ENCODE assay signal across 10 mouse cellular contexts in genomic region chr2:147362316-147362715, GRCm38 (mm10). TPM values are rescaled to one million over a fixed set of nuclear protein-coding genes. Genes with fewer than 3 reads are reported as not detected.
DNase-seq lines count a peak whose midpoint lies in the region; ATAC-seq and TF ChIP-seq lines count a peak whose summit lies in the region.
"Had no signal": no experiment of that assay in that cellular context is flagged by ENCODE, and none has a peak within 500 bp of the region (broad histone marks: within the 10 kb centered on the region; RNA-seq: fewer than 3 reads in every experiment).

No protein-coding gene starts in this region.

- intact Hi-C loops in gastrocnemius, postnatal 36 days (cut with DNase I), result no loop called here

- peak overlapping the region in 1 of 2 experiments; percentile 9; a peak in 1 of 4 replicates for H3K4me3 ChIP-seq in heart, embryonic 14.5 days (ENCODE audit: control insufficient read depth in 1 of 2, insufficient read depth in 1 of 2, low read depth in 1 of 2, low read length in 2 of 2)
- peak overlapping the region; percentile 25 for H3K4me3 ChIP-seq in limb, embryonic 14.5 days (replicated peaks; ENCODE audit: low read length)
- peak overlapping the region; percentile 23; the same call in 1 of the 2 replicates for H3K4me3 ChIP-seq in neural tube, embryonic 15.5 days (replicated peaks)
- H3K4me3 ChIP-seq: hindbrain, embryonic 15.5 days had no signal

- H3K9ac ChIP-seq in heart, embryonic 14.5 days (ENCODE audit: low read length), result no peak overlapping the region
- no peak overlapping the region for H3K9ac ChIP-seq in limb, embryonic 14.5 days (ENCODE audit: low read depth, low read length, severe bottlenecking)
- no peak overlapping the region for H3K9ac ChIP-seq in neural tube, embryonic 15.5 days (replicated peaks)
- H3K9ac ChIP-seq: hindbrain, embryonic 15.5 days had no signal

- peaks cover 99% of the 10 kb centered on the region for H3K27me3 ChIP-seq in heart, embryonic 14.5 days (ENCODE audit: control insufficient read depth, insufficient read depth, low read length)
- H3K27me3 ChIP-seq in limb, embryonic 14.5 days (ENCODE audit: control insufficient read depth, insufficient read depth, low read length), result peaks cover 97% of the 10 kb centered on the region
- H3K27me3 ChIP-seq in neural tube, embryonic 15.5 days (replicated peaks), result peaks cover 97% of the 10 kb centered on the region

- H3K4me1 ChIP-seq in heart, embryonic 14.5 days (ENCODE audit: control insufficient read depth in 2 of 2, insufficient read depth in 2 of 2, low read length in 2 of 2), result 0 out of 4 replicates have a peak, but pooled peaks cover 0 to 4% of the 10 kb centered on the region in 2 experiments
- no peaks in the 10 kb centered on the region for H3K4me1 ChIP-seq in limb, embryonic 14.5 days (ENCODE audit: control insufficient read depth, insufficient read depth, low read length)
- H3K4me1 ChIP-seq in neural tube, embryonic 15.5 days, result peaks cover 14% of the 10 kb centered on the region

- WGBS in heart, embryonic 14.5 days, result 1% methylated on average over 18 of the region's 18 CpGs
- 1% methylated on average over 18 of the region's 18 CpGs for WGBS in limb, embryonic 14.5 days
- under 1% methylated on average over 18 of the region's 18 CpGs for WGBS in neural tube, embryonic 15.5 days

- H3K9me3 ChIP-seq in heart, embryonic 14.5 days (ENCODE audit: control insufficient read depth, low read length), result no peaks in the 10 kb centered on the region
- H3K9me3 ChIP-seq in limb, embryonic 14.5 days (ENCODE audit: control insufficient read depth, low read length), result no peaks in the 10 kb centered on the region
- H3K9me3 ChIP-seq in neural tube, embryonic 15.5 days (replicated peaks), result no peaks in the 10 kb centered on the region
- H3K9me3 ChIP-seq: hindbrain, embryonic 15.5 days had no signal

- no peaks in the 10 kb centered on the region for H3K36me3 ChIP-seq in heart, embryonic 14.5 days (ENCODE audit: control insufficient read depth, insufficient read depth, low read length)
- H3K36me3 ChIP-seq in limb, embryonic 14.5 days (ENCODE audit: control insufficient read depth, insufficient read depth, low read length), result no peaks in the 10 kb centered on the region
- H3K36me3 ChIP-seq in neural tube, embryonic 15.5 days, result no peaks in the 10 kb centered on the region
- H3K36me3 ChIP-seq: hindbrain, embryonic 15.5 days had no signal

- H3K4me2 ChIP-seq in heart, embryonic 14.5 days (ENCODE audit: low read length), result peak overlapping the region; percentile 27
- H3K4me2 ChIP-seq in limb, embryonic 14.5 days (replicated peaks; ENCODE audit: low read depth, low read length, severe bottlenecking), result peak overlapping the region; percentile 28
- H3K4me2 ChIP-seq in neural tube, embryonic 15.5 days, result no peak overlapping the region
- H3K4me2 ChIP-seq: hindbrain, embryonic 15.5 days had no signal

- no peak for ATAC-seq in heart, embryonic 14.5 days (ENCODE audit: insufficient number of reproducible peaks, insufficient read depth, low FRiP score, low read depth)
- peak; percentile 54 for ATAC-seq in limb, embryonic 14.5 days (ENCODE audit: low FRiP score, low read depth)
- ATAC-seq in neural tube, embryonic 15.5 days (ENCODE audit: low FRiP score), result peak; percentile 53; the same call in 1 of the 2 replicates

- no peak for TF ChIP-seq POLR2A in limb, embryonic 14.5 days (IDR thresholded peaks at IDR 0.05; ENCODE audit: borderline replicate concordance, extremely low read depth, insufficient read depth, insufficient read length)

- H3K27ac ChIP-seq in heart, embryonic 14.5 days (replicated peaks in 1 of 2; ENCODE audit: control insufficient read depth in 1 of 2, insufficient read depth in 1 of 2, low read depth in 2 of 2, low read length in 2 of 2), result no peak overlapping the region
- no peak overlapping the region for H3K27ac ChIP-seq in limb, embryonic 14.5 days (replicated peaks; ENCODE audit: low read depth, low read length)
- H3K27ac ChIP-seq in neural tube, embryonic 15.5 days (replicated peaks), result no peak overlapping the region
- H3K27ac ChIP-seq: hindbrain, embryonic 15.5 days had no signal

- DNase-seq in gastrocnemius, postnatal 4 days (ENCODE audit: low spot score in 2 of 2), result peak; percentile 47 to 68
- DNase-seq in gastrocnemius, postnatal 36 days, result no peak
- DNase-seq in R1 (ENCODE audit: low read depth, low spot score), result peak; percentile 78
- DNase-seq in limb, embryonic 14.5 days (ENCODE audit: low spot score), result peak; percentile 51
- DNase-seq in cerebellum, postnatal 25 days, result no peak
- DNase-seq in spleen, adult 18-20 months, result no peak

RNA-seq across cellular contexts. Expression of gene Pax1, which starts 0.6 kb away (rescaled TPM):
- under 1 TPM; 0.39 to 0.49 TPM for total RNA-seq in gastrocnemius, postnatal 4 days (2021)
- total RNA-seq in gastrocnemius, postnatal 36 days (2021), result under 1 TPM in 1 of 2 experiments, not detected in 1; 0.48 TPM
- polyA plus RNA-seq in heart, embryonic 14.5 days (2014; fragmentation: Nextera tagmentation; extraction: Ambion mirVana), result not detected in 2 replicates
- polyA plus RNA-seq in limb, embryonic 14.5 days (2012; rRNA removed), result 9.9 and 12.5 TPM in 2 replicates
- polyA plus RNA-seq in limb, embryonic 14.5 days (2014; fragmentation: Nextera tagmentation; extraction: Ambion mirVana), result 4.9 and 5.0 TPM in 2 replicates
- 0.74 and 20.4 TPM in 2 replicates for polyA plus RNA-seq in neural tube, embryonic 15.5 days (2015; fragmentation: Nextera tagmentation; extraction: Ambion mirVana)
- total RNA-seq: MEL had no signal
- polyA plus RNA-seq: hindbrain, embryonic 15.5 days had no signal

Comparison
In these comparisons a context has a peak if more than half of its experiments do, and no peak if none do; other contexts are left out.
1. DNase-seq: peak in gastrocnemius, postnatal 4 days (2 of 2), R1 (single experiment) and limb, embryonic 14.5 days (single experiment); none in gastrocnemius, postnatal 36 days (0 of 2), cerebellum, postnatal 25 days (0 of 2) and spleen, adult 18-20 months (0 of 2).